Mouse (Mus musculus): ENCODE measurements at regions not wholly inside any gene's neighbourhood (a gene's known extent, or its start where the extent isn't known, plus 50 kb on each side); places are given as distances from the start of the nearest gene placed in this dataset.

DNA sequence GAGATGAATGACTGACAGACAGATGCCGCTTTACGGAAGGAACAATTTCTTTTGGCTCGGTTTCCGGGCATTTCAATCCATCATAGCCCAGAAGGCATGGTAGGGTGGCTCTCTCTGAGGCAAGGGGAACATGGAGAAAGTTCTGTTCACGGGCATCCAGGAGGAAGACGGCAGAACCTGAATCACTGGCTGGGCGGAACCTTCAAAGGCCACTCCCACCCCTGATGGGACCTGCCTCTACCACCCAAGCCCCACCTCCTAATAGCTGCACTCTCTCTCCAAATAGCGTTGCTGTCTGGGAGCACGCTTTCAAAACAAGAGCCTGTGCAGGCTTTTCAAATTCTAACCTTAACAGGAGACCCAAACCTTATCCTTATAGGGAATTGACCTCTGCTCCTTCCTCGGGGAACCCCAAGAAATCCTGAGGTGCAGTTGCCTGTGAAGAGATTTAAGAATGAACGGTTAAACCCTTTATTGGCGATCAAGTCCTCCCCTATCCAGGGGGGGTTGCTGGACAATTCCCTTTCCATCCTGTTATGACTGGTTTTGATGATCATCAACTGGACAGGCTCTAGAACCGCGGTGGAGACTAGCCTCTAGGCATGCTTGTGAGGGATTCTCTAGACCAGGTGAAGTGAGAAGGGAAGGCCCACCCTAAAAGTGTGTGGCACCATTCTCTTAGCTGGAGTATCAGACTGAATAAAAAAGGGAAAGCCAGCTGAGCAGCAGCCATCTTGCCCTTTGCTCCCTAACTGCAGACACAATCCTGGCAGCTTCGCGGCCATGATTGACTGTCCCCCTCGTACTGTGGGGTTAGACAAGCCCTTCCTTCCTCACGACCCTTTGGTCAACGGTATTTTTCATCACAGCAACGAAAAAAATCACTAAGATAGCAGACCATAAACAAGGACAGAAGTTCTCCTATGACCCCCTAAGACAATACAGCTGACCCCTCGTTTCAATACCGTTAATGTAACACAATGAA lies 184.5 kb upstream of the Dyrk2 start:
- peak overlapping the region; percentile 74 for H3K27ac ChIP-seq
- no peaks in the 10 kb centered on the region for H3K9me3 ChIP-seq
- no peaks in the 10 kb centered on the region for H3K27me3 ChIP-seq
- H3K36me3 ChIP-seq, result no peaks in the 10 kb centered on the region
- H3K9ac ChIP-seq (replicated peaks), result no peak overlapping the region
- peak overlapping the region; percentile 15; the same call in 1 of the 2 replicates for H3K4me2 ChIP-seq
- peaks cover 29% of the 10 kb centered on the region for H3K4me1 ChIP-seq (replicated peaks)
- H3K4me3 ChIP-seq (replicated peaks), result no peak overlapping the region
- ATAC-seq (ENCODE audit: insufficient number of reproducible peaks, insufficient read depth, low FRiP score, low TSS enrichment, low read depth), result no peak
- 81% methylated on average over 22 of the region's 22 CpGs for WGBS

DNA sequence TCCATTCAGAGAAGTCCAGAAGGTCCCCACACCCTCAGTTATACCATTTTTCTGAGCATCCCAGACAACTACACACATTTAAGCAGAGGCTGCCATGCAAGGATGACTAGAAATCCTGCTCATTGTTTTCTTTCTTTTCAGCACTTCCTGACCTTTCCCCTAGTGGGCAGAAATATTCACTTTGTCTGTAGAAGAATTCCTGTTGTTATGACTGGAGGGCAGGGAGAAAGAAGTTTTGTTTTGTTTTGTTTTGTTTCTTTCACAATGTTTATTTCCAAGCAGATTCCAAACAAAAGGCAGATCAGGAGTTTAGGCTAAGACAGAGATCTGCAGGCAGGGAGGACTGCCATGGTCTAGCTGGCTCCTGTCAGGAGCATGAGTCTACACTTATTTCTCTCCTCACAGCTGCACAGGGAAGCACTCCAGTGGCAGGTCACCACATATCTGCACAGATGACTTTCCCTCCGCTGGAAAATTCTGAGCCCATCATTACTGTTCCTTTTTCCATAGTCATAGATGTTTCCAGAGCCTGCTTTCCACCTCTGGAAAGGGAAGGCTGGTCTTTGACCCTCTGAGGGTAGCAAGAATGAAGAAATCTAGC lies 182.5 kb upstream of the Dyrk2 start:
- no peak for ATAC-seq (ENCODE audit: insufficient number of reproducible peaks, insufficient read depth, low FRiP score, low TSS enrichment, low read depth)
- H3K27me3 ChIP-seq, result no peaks in the 10 kb centered on the region
- H3K27ac ChIP-seq, result no peak overlapping the region
- peaks cover 29% of the 10 kb centered on the region for H3K4me1 ChIP-seq (replicated peaks)
- H3K4me3 ChIP-seq (replicated peaks), result no peak overlapping the region
- H3K9me3 ChIP-seq, result no peaks in the 10 kb centered on the region
- no peaks in the 10 kb centered on the region for H3K36me3 ChIP-seq
- WGBS, result 83% methylated on average over 1 of the region's 1 CpGs
- H3K9ac ChIP-seq (replicated peaks), result no peak overlapping the region
- H3K4me2 ChIP-seq, result no peak overlapping the region

DNA sequence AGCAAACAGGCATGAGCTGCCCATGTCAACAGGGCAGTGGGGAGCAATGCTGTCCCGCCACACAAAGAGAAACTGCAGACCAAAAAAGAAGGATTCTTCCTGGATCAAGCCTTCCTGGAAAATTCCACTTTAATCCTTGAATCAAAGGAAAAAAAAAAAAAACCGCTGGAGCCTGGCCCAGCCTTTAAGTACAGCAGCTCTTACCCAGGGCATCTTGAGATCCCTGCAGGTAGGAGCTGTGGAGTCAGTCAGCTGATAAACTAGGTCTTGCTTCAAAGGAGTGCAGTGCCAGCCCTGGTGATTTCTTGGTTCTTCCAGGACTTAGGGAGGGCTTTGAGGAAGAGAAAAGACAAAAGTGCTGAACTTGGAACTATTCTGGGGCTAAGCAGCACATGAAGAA lies 181.6 kb upstream of the Dyrk2 start:
- Histone ChIP-seq H3K4me1 (replicated peaks) (peaks cover 22% of the 10 kb centered on the region), H3K9me3 (no peaks in the 10 kb centered on the region), H3K27me3 (no peaks in the 10 kb centered on the region), H3K4me3 (replicated peaks) (no peak overlapping the region), H3K4me2 (no peak overlapping the region), H3K27ac (0 out of 2 replicates have a peak overlapping the region, but pooled peaks have one; percentile 23), H3K36me3 (no peaks in the 10 kb centered on the region), H3K9ac (replicated peaks) (no peak overlapping the region)
- no peak for ATAC-seq (ENCODE audit: insufficient number of reproducible peaks, insufficient read depth, low FRiP score, low TSS enrichment, low read depth)
- WGBS, result 65% methylated on average over 2 of the region's 2 CpGs

DNA sequence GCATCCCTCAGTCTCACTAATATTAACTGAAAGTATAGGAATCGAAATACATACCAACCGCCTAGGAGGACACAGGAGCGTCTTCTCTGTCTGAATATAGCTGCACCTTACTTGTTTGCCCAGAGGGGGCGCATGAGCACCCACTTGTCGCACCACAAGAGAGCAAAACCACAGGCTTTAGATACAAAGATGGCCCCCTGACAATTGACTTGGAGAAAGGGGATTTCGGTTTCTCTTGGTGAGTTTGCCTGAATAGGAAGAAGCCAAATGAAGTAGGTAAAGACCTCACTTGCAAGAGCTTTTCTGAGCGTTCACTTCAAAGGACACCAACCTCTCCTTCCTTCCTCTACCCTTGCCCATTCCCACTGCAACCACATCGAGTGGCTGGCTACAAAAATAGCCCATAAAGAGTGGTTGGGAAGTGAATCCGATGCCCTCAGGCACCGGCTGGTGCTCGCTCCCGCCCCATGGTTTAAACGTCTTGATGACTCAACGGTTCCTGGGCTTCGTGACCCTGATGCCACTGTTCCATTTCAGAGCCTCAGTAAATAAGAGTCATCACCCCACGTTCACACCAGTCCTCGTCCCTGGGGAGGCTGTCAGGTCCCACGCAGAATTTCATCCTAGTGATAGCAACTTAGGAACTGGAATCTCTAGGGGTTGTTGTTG lies 180.1 kb upstream of the Dyrk2 start:
- no peaks in the 10 kb centered on the region for H3K9me3 ChIP-seq
- H3K27me3 ChIP-seq, result no peaks in the 10 kb centered on the region
- WGBS, result 82% methylated on average over 18 of the region's 18 CpGs
- H3K4me1 ChIP-seq (replicated peaks), result peaks cover 12% of the 10 kb centered on the region
- H3K36me3 ChIP-seq, result no peaks in the 10 kb centered on the region
- no peak overlapping the region for H3K27ac ChIP-seq
- no peak overlapping the region for H3K9ac ChIP-seq (replicated peaks)
- no peak overlapping the region for H3K4me3 ChIP-seq (replicated peaks)
- no peak for ATAC-seq (ENCODE audit: insufficient number of reproducible peaks, insufficient read depth, low FRiP score, low TSS enrichment, low read depth)
- no peak overlapping the region for H3K4me2 ChIP-seq

DNA sequence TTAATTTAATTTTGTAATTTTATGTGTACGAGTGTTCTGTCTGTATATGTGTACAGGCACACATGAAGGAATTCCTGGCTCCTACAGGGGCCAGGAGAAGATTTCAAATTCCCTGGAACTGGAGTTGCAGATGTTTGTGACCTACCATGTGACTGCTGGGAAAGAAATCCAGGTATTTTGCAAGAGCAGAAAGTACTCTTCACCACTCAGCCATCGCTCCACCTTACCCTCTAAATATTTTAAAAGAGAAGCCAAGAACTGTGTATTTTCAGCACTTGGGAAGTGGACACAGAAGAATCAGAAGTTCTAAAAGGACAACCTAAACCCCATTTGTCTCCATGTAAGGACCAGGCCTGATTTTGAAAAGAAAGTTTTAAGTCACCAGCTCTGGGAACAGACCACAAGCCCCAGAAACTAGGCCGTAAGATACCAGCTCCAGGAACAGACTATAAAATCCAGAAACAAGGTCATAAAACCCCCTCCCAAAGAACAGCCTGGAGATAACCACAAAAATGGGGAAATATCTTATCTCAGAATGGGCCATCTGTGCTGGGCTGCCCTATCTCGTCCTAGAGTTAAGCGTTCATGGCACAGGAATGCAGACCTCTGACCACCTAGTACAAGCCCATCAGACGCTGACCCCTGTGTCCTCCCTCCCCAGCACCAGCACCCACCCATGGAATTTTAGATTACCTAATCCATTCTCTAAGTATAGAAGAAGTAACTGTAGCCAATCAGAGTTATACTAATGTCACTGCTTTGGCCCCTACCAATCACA lies 178.8 kb upstream of the Dyrk2 start:
- H3K4me1 ChIP-seq (replicated peaks), result no peaks in the 10 kb centered on the region; the same call in 1 of the 2 replicates
- H3K9me3 ChIP-seq, result no peaks in the 10 kb centered on the region
- H3K27me3 ChIP-seq, result no peaks in the 10 kb centered on the region
- ATAC-seq (ENCODE audit: insufficient number of reproducible peaks, insufficient read depth, low FRiP score, low TSS enrichment, low read depth), result no peak
- H3K27ac ChIP-seq, result no peak overlapping the region
- H3K4me3 ChIP-seq (replicated peaks), result no peak overlapping the region
- H3K4me2 ChIP-seq, result no peak overlapping the region
- 74% methylated on average over 6 of the region's 6 CpGs for WGBS
- H3K36me3 ChIP-seq, result no peaks in the 10 kb centered on the region
- no peak overlapping the region for H3K9ac ChIP-seq (replicated peaks)

DNA sequence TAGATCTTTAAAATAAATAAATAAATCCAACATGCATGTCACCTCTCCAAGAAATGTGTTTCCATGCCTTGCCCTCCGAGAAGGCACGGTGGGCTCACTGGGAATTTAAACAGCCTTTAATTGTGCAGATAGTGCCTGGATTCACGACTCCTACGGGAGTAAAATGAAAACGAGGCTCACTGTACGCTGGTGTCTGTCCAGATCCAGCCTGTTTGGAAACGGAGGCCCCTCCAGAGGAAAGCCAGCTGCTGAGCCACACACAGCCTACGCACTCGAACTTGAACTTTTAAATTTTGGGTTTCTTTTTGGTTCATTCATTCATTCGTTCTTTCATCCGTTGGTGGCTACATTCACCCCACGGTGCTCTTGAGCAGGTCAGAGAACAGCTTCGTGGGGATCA lies 175.1 kb upstream of the Dyrk2 start:
- H3K9me3 ChIP-seq, result no peaks in the 10 kb centered on the region
- H3K4me3 ChIP-seq (replicated peaks), result no peak overlapping the region
- no peaks in the 10 kb centered on the region for H3K27me3 ChIP-seq
- H3K9ac ChIP-seq (replicated peaks), result no peak overlapping the region
- no peak for ATAC-seq (ENCODE audit: insufficient number of reproducible peaks, insufficient read depth, low FRiP score, low TSS enrichment, low read depth)
- WGBS, result 80% methylated on average over 13 of the region's 13 CpGs
- H3K4me1 ChIP-seq (replicated peaks), result peaks cover 15% of the 10 kb centered on the region
- H3K27ac ChIP-seq, result no peak overlapping the region
- no peak overlapping the region for H3K4me2 ChIP-seq
- H3K36me3 ChIP-seq, result no peaks in the 10 kb centered on the region

DNA sequence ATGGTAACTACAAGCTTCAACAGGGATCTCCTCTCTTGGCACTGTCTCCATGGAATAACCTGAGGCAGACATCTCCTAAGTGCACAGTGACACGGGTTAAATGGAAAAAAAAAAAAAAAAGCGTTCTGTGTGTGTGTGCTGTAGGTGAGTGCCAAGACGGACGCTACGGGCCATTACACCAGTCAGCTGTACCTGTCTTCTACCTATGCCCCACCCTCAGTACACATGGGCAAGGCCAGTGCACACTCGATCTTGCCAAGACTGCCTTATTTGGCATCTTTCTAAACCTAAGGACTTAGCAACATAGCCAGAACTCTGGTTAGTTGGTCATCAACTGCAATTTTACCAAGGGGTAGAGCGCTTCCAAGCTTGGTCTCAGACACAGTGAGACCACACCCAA lies 173.1 kb upstream of the Dyrk2 start:
- H3K4me3 ChIP-seq (replicated peaks), result no peak overlapping the region
- H3K4me1 ChIP-seq (replicated peaks), result peaks cover 15% of the 10 kb centered on the region
- 90% methylated on average over 7 of the region's 7 CpGs for WGBS
- H3K36me3 ChIP-seq, result no peaks in the 10 kb centered on the region
- no peak overlapping the region for H3K27ac ChIP-seq
- no peak overlapping the region for H3K4me2 ChIP-seq
- H3K27me3 ChIP-seq, result no peaks in the 10 kb centered on the region
- no peak overlapping the region for H3K9ac ChIP-seq (replicated peaks)
- H3K9me3 ChIP-seq, result no peaks in the 10 kb centered on the region
- ATAC-seq (ENCODE audit: insufficient number of reproducible peaks, insufficient read depth, low FRiP score, low TSS enrichment, low read depth), result no peak

DNA sequence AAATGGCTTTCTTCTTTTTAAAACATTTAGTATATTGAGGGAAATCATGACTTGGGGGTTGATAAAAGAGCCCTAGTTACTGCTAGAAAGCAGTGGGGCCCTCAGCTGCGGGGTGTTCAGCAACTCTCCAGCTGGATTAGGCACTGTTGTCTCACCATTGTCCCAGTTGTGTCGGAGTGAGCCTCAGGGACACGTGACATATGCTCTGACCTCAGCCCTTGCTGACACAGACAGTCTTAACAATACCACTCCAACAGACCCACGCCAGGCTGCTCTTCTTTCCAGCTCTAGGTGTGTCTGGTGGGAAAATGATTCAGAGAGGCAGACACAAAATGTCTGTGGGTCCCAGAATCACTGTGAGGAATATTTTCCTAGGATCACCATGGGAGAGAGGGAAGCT lies 170.2 kb upstream of the Dyrk2 start:
- WGBS, result 61% methylated on average over 4 of the region's 4 CpGs
- ATAC-seq (ENCODE audit: insufficient number of reproducible peaks, insufficient read depth, low FRiP score, low TSS enrichment, low read depth), result no peak
- H3K27me3 ChIP-seq, result no peaks in the 10 kb centered on the region
- H3K4me3 ChIP-seq (replicated peaks), result no peak overlapping the region
- peaks cover 15% of the 10 kb centered on the region for H3K4me1 ChIP-seq (replicated peaks)
- no peak overlapping the region for H3K4me2 ChIP-seq
- H3K36me3 ChIP-seq, result no peaks in the 10 kb centered on the region
- H3K27ac ChIP-seq, result no peak overlapping the region
- H3K9ac ChIP-seq (replicated peaks), result no peak overlapping the region
- H3K9me3 ChIP-seq, result no peaks in the 10 kb centered on the region

DNA sequence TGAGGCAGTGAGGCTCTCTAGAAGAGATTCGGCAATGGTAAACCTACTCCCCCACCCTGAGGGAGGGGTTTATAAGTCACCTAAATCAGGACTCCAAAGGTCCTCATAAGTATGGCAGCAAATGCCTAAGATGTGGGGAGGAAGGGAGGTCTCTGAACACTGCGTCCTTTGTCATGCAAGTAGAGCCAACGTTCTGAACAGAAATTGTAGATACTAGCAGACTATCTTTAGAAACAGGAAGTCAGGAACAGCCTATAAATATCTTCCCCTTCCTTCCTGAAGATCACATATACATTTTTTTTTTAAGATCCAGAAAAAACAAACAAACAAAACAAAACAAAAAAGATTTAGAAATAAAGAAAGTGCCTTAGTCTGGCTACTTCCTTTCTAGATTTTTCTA lies 169.7 kb upstream of the Dyrk2 start:
- Histone ChIP-seq H3K27me3 (no peaks in the 10 kb centered on the region), H3K4me2 (no peak overlapping the region), H3K9me3 (no peaks in the 10 kb centered on the region), H3K4me1 (replicated peaks) (peaks cover 15% of the 10 kb centered on the region), H3K4me3 (replicated peaks) (no peak overlapping the region), H3K36me3 (no peaks in the 10 kb centered on the region), H3K9ac (replicated peaks) (no peak overlapping the region), H3K27ac (no peak overlapping the region)
- ATAC-seq (ENCODE audit: insufficient number of reproducible peaks, insufficient read depth, low FRiP score, low TSS enrichment, low read depth), result no peak
- 74% methylated on average over 3 of the region's 3 CpGs for WGBS

DNA sequence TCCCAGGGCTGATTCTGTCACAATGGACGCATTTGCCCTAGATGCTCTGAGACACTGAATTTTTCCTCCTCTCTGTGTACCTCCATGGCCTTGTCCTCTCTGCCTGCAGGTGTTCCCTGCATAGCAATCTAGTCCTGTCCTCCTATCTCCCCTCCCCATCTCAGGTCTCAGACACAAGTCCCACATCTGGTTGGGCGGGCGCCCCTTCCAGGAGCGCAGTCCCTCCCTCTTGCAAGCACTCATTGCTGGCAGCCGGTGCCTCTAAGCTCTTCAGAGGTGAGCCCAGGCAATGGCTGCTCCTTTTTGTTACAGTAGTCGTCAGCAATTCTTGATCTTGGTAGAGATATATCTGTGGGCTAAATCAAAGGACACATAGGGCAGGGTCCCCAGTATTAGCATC lies 169.0 kb upstream of the Dyrk2 start:
- Histone ChIP-seq H3K9ac (replicated peaks) (no peak overlapping the region), H3K4me2 (no peak overlapping the region), H3K27me3 (no peaks in the 10 kb centered on the region), H3K9me3 (no peaks in the 10 kb centered on the region), H3K4me1 (replicated peaks) (peaks cover 15% of the 10 kb centered on the region), H3K4me3 (replicated peaks) (no peak overlapping the region), H3K27ac (no peak overlapping the region), H3K36me3 (no peaks in the 10 kb centered on the region)
- ATAC-seq (ENCODE audit: insufficient number of reproducible peaks, insufficient read depth, low FRiP score, low TSS enrichment, low read depth), result no peak
- WGBS, result 79% methylated on average over 6 of the region's 6 CpGs

DNA sequence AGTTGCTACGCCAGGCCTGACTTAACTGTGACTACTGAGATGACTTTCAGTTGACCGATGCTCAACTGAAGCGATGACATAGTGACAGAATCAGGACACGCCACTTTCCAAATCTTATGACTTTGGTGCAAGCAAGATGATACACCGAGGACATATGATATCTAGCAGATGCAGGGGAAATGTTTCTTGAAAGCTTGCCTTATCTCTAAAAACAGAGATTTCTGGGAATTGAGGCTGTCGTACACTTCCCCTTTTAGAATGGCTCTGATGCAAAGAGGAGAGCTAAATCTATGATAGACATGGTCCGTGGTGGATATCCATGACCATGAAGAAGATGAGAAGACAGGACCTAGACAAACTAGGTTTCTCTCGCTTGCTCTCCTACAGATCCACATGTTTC lies 167.8 kb upstream of the Dyrk2 start:
- H3K4me1 ChIP-seq (replicated peaks), result peaks cover 15% of the 10 kb centered on the region
- H3K27me3 ChIP-seq, result no peaks in the 10 kb centered on the region
- H3K4me2 ChIP-seq, result no peak overlapping the region
- H3K9ac ChIP-seq (replicated peaks), result no peak overlapping the region
- 91% methylated on average over 8 of the region's 8 CpGs for WGBS
- no peaks in the 10 kb centered on the region for H3K9me3 ChIP-seq
- no peak overlapping the region for H3K4me3 ChIP-seq (replicated peaks)
- H3K27ac ChIP-seq, result no peak overlapping the region
- no peak for ATAC-seq (ENCODE audit: insufficient number of reproducible peaks, insufficient read depth, low FRiP score, low TSS enrichment, low read depth)
- H3K36me3 ChIP-seq, result no peaks in the 10 kb centered on the region
